Mouse (Mus musculus): ENCODE data around the gene Gm28171.
"Not testable (repeated sequence)": the region's sequence is repeated elsewhere in the genome, so short reads cannot be mapped to it uniquely, and the experiment has no call there.

Gene Gm28171

GRCm38 (mm10) chrY:5793095-5793494, at the start of gene Gm28171:
TSS of gene Gm28171 (plus strand) at chrY:5793395.
- DNase-seq = not testable (repeated sequence)

Measured in kidney, postnatal 10 days (tissue).